Mouse (Mus musculus) layer of hippocampus, postnatal 36 days (tissue): ENCODE results near the gene Tlr8. TPM values are rescaled to one million over a fixed set of nuclear protein-coding genes. Genes with fewer than 3 reads are reported as not detected.

ENCODE experiments used
- DNase-seq, 2 experiments: peaks; one replicate each; pipeline ENCODE4 v3.0.0; 2022
- total RNA-seq, 2 experiments: library from RNA; stranded (reverse); gene quantifications; 2 replicates each; pipeline ENCODE4 v1.2.3; 2021

Tlr8 gene
- total RNA-seq, 2 experiments from 2014 or later, result not detected

GRCm38 (mm10) chrX:167201365-167201764, 62.8 kb downstream of the Tlr8 start:
- no peak for DNase-seq

GRCm38 (mm10) chrX:167195228-167195649, 68.9 kb downstream of the Tlr8 start:
- no peak for DNase-seq

Other genes with a start within 250 kb of the Tlr8 start
- 1,000 to 10,000 TPM; 1,717 to 1,792 TPM for gene Tmsb4x, start 55.0 kb downstream of the Tlr8 start, total RNA-seq
- 1 to 10 TPM; 3.1 to 4.4 TPM for gene Tlr7, start 66.2 kb upstream of the Tlr8 start, total RNA-seq
- gene Prps2, start 118.4 kb upstream of the Tlr8 start, total RNA-seq, result 10 to 100 TPM; 20.7 to 23.7 TPM